Mouse (Mus musculus) ES-E14 (cell line): ENCODE measurements around the gene Gadd45b.

ENCODE experiments used
- HCFC1 ChIP-seq: IDR thresholded peaks from 2 replicates; pipeline ENCODE4 v1.6.1; 2012; ENCODE audit warnings: low read length, inconsistent platforms, borderline replicate concordance; ENCODE audit not compliant: insufficient read depth
- ZC3H11A ChIP-seq: IDR thresholded peaks from 2 replicates; pipeline ENCODE4 v1.6.1; 2012; ENCODE audit warnings: low read depth, mild to moderate bottlenecking, inconsistent platforms, low read length, borderline replicate concordance
- ZNF384 ChIP-seq: IDR thresholded peaks from 2 replicates; pipeline ENCODE4 v1.6.1; 2012; ENCODE audit warnings: low read depth, low read length, inconsistent platforms

GRCm38 (mm10) chr10:80956385-80956784 is 26.5 kb downstream of the Gadd45b start:
- TF ChIP-seq HCFC1, result no peak
- no peak for TF ChIP-seq ZC3H11A
- TF ChIP-seq ZNF384, result no peak
